24 mouse cellular contexts compared by ENCODE assay signal in genomic region chr9:23120814-23121213, GRCm38 (mm10).
DNase-seq lines count a peak whose midpoint lies in the region; ATAC-seq and TF ChIP-seq lines count a peak whose summit lies in the region.
"Had no signal": no experiment of that assay in that cellular context is flagged by ENCODE, and none has a peak within 500 bp of the region (broad histone marks: within the 10 kb centered on the region; RNA-seq: fewer than 3 reads in every experiment).

No protein-coding gene starts in this region.

- TF ChIP-seq POLR2A in liver, adult 2 months (IDR thresholded peaks at IDR 0.05; ENCODE audit: extremely low read depth, insufficient read depth, low read length), result no peak

- no peak overlapping the region for H3K4me2 ChIP-seq in intestine, embryonic 15.5 days (replicated peaks)
- H3K4me2 ChIP-seq: embryonic facial prominence, embryonic 13.5 days; forebrain, embryonic 12.5 days; hindbrain, embryonic 12.5 days had no signal

- no peaks in the 10 kb centered on the region for H3K79me2 ChIP-seq in liver, adult 2 months (ENCODE audit: control insufficient read depth, insufficient read depth, low read length)
- H3K79me2 ChIP-seq in C2C12 (ENCODE audit: control insufficient read depth, insufficient read depth), result no peaks in the 10 kb centered on the region

- no peaks in the 10 kb centered on the region for H3K9me3 ChIP-seq in intestine, embryonic 15.5 days
- H3K9me3 ChIP-seq: embryonic facial prominence, embryonic 13.5 days; forebrain, embryonic 12.5 days; heart, embryonic 10.5 days; hindbrain, embryonic 12.5 days had no signal

- TF ChIP-seq CTCF in liver, adult 2 months (IDR thresholded peaks at IDR 0.05; ENCODE audit: low read depth, low read length), result no peak
- no peak for TF ChIP-seq CTCF in C2C12 (IDR thresholded peaks at IDR 0.05; ENCODE audit: control insufficient read depth, insufficient read depth, insufficient read length)

- ATAC-seq in intestine, embryonic 15.5 days, result no peak
- ATAC-seq: activated CD4-positive, CD25-positive, alpha-beta regulatory T cell, adult 4 months; forebrain, embryonic 16.5 days; hindbrain, embryonic 16.5 days; inflammation-experienced regulatory T-cells, adult 6 months; Patski had no signal

- H3K4me1 ChIP-seq in liver, adult 2 months (ENCODE audit: control insufficient read depth, insufficient read depth, low read length), result peaks cover 3% of the 10 kb centered on the region; the same call in 1 of the 2 replicates
- H3K4me1 ChIP-seq in intestine, embryonic 15.5 days (replicated peaks), result no peaks in the 10 kb centered on the region

- no peak overlapping the region for H3K27ac ChIP-seq in liver, adult 2 months (replicated peaks; ENCODE audit: insufficient read depth, low read depth, low read length)
- no peak overlapping the region for H3K27ac ChIP-seq in intestine, embryonic 15.5 days
- H3K27ac ChIP-seq: embryonic facial prominence, embryonic 13.5 days; forebrain, embryonic 12.5 days; heart, embryonic 10.5 days; hindbrain, embryonic 12.5 days had no signal

- no peaks in the 10 kb centered on the region for H3K79me3 ChIP-seq in C2C12 (ENCODE audit: low read depth)

- DNase-seq in adrenal gland, postnatal 36 days, result peak; percentile 25 to 40
- DNase-seq in adrenal gland, postnatal 4 days (ENCODE audit: low spot score in 2 of 2), result no peak
- DNase-seq in liver, adult 2 months (ENCODE audit: extremely low read depth, low read depth, low spot score), result peak; percentile 72
- DNase-seq in liver, result no peak
- DNase-seq in adipocyte (ENCODE audit: low spot score), result peak; percentile 86
- no peak for DNase-seq in right cerebral cortex, postnatal 4 days
- DNase-seq: B cell, adult 2 months; cerebellum, adult 18-20 months; cerebellum, adult 9-11 months; cerebellum, postnatal 36 days; gastrocnemius, postnatal 25 days; heart, postnatal 10 days; heart, postnatal 4 days had no signal

- no peak overlapping the region for H3K4me3 ChIP-seq in liver, adult 2 months (ENCODE audit: insufficient read depth, low read depth, low read length)
- H3K4me3 ChIP-seq in C2C12 (ENCODE audit: insufficient read depth, poor library complexity, severe bottlenecking), result no peak overlapping the region
- H3K4me3 ChIP-seq in intestine, embryonic 15.5 days (replicated peaks), result no peak overlapping the region
- H3K4me3 ChIP-seq: embryonic facial prominence, embryonic 13.5 days; forebrain, embryonic 12.5 days; heart, embryonic 10.5 days; hindbrain, embryonic 12.5 days had no signal

- H3ac ChIP-seq in C2C12 (ENCODE audit: control insufficient read depth, insufficient read length, low read depth), result no peak overlapping the region

- 16% methylated on average over 2 of the region's 2 CpGs for WGBS in liver, adult 2 months
- WGBS in intestine, embryonic 15.5 days, result 95% methylated on average over 2 of the region's 2 CpGs

- H3K9ac ChIP-seq in liver, adult 2 months (ENCODE audit: low read depth, low read length), result no peak overlapping the region
- no peak overlapping the region for H3K9ac ChIP-seq in intestine, embryonic 15.5 days
- H3K9ac ChIP-seq: embryonic facial prominence, embryonic 13.5 days; forebrain, embryonic 12.5 days; hindbrain, embryonic 12.5 days had no signal

- no peaks in the 10 kb centered on the region for H3K27me3 ChIP-seq in liver, adult 2 months (ENCODE audit: control insufficient read depth, insufficient read depth, low read length)
- H3K27me3 ChIP-seq in C2C12 (ENCODE audit: control insufficient read depth, insufficient read depth, insufficient read length), result no peaks in the 10 kb centered on the region
- no peaks in the 10 kb centered on the region for H3K27me3 ChIP-seq in intestine, embryonic 15.5 days (replicated peaks)
- H3K27me3 ChIP-seq: embryonic facial prominence, embryonic 13.5 days; forebrain, embryonic 12.5 days; hindbrain, embryonic 12.5 days; Patski had no signal

- no peaks in the 10 kb centered on the region for H3K36me3 ChIP-seq in liver, adult 2 months (ENCODE audit: control insufficient read depth, insufficient read depth, low read length)
- H3K36me3 ChIP-seq in C2C12 (ENCODE audit: control insufficient read depth, insufficient read depth), result no peaks in the 10 kb centered on the region
- H3K36me3 ChIP-seq in intestine, embryonic 15.5 days, result no peaks in the 10 kb centered on the region
- H3K36me3 ChIP-seq: embryonic facial prominence, embryonic 13.5 days; forebrain, embryonic 12.5 days; heart, embryonic 10.5 days; hindbrain, embryonic 12.5 days had no signal

TF ChIP-seq in C2C12, 6 proteins besides CTCF, POLR2A, EP300 and RAD21:
- TF ChIP-seq MAX (IDR thresholded peaks at IDR 0.05) (no peak), MYOD1 (IDR thresholded peaks at IDR 0.05; ENCODE audit: control insufficient read depth, insufficient read length, low read depth) (no peak), CEBPB (IDR thresholded peaks at IDR 0.05; ENCODE audit: low read depth) (peak; percentile 41), MYOG (IDR thresholded peaks at IDR 0.05; ENCODE audit: control insufficient read depth, extremely low read depth, insufficient read length) (no peak), USF1 (IDR thresholded peaks at IDR 0.05; ENCODE audit: low read depth) (no peak), FOSL1 (IDR thresholded peaks at IDR 0.05; ENCODE audit: insufficient read depth, low read length, poor library complexity, severe bottlenecking) (no peak)

Comparison
In these comparisons a context has a peak if more than half of its experiments do, and no peak if none do; other contexts are left out.
1. DNase-seq: peak in adrenal gland, postnatal 36 days (2 of 2), liver, adult 2 months (single experiment) and adipocyte (single experiment); none in adrenal gland, postnatal 4 days (0 of 2), liver (single experiment) and right cerebral cortex, postnatal 4 days (single experiment).